Mouse (Mus musculus): ENCODE results near the gene Bricd5.

DNA sequence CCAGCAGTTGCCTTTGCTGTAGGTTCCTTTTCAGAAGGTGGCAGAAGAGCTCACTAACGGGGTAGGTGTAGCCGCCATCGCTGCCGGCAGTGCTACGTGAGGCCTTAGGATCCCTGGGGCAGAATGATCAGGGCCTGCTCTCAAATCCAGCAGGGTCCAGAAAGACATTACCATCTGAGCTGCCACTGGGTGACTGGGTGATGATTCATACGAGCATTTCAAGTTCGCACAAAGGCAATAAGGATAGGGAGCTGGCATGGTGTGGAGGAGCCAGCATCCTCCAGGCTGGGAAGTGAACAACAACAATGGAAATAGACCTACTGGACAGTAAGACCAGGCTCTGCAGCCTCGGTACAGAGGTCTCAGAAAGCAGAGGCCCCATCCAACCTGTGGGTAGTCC lies 33.3 kb upstream of the Bricd5 start:
- TF ChIP-seq CTCF (IDR thresholded peaks at IDR 0.05; ENCODE audit: low read depth, low read length) (no peak), POLR2A (IDR thresholded peaks at IDR 0.05; ENCODE audit: extremely low read depth, insufficient read depth, low read length) (no peak)
